Mouse (Mus musculus) MEL (cell line): Measurements from ENCODE around the gene Sh3rf1. TPM values are rescaled to one million over a fixed set of nuclear protein-coding genes. Genes with fewer than 3 reads are reported as not detected.

Experiments
- DNase-seq: peaks from one replicate; pipeline ENCODE4 v3.0.0; 2011; ENCODE audit warnings: low read depth, low spot score
- H3K27ac ChIP-seq: 2 replicates; pipeline ENCODE4 v1.5.1; 2012; ENCODE audit warnings: low read depth, mild to moderate bottlenecking, control low read depth, low read length, moderate library complexity; ENCODE audit not compliant: control insufficient read depth
- H3K27me3 ChIP-seq, 2 experiments: fragments of 150-350 bp in 1 of 2; sonication (generic) in 1 of 2; 2 replicates each; pipeline ENCODE4 v1.6.1; 2012; ENCODE audit warnings: low read length in 2 of 2, mild to moderate bottlenecking in 2 of 2, improper control_type of control experiment in 1 of 2, moderate library complexity in 1 of 2; ENCODE audit not compliant: insufficient read depth in 2 of 2, control insufficient read depth in 1 of 2
- H3K36me3 ChIP-seq, 2 experiments: 2 replicates each; pipeline ENCODE4 v1.6.1; 2012 to 2014; ENCODE audit warnings: low read length in 2 of 2, improper control_type of control experiment in 1 of 2, inconsistent platforms in 1 of 2, mild to moderate bottlenecking in 1 of 2; ENCODE audit not compliant: insufficient read depth in 2 of 2, control insufficient read depth in 1 of 2
- H3K4me1 ChIP-seq, 2 experiments: fragments of 150-350 bp in 1 of 2; sonication (generic) in 1 of 2; 2 replicates each; pipeline ENCODE4 v1.6.1; 2012; ENCODE audit warnings: low read length in 2 of 2, improper control_type of control experiment in 1 of 2, mild to moderate bottlenecking in 1 of 2; ENCODE audit not compliant: insufficient read depth in 2 of 2, control insufficient read depth in 1 of 2
- H3K4me3 ChIP-seq, 2 experiments: fragments of 150-350 bp in 1 of 2; sonication (generic) in 1 of 2; 2 replicates each; pipeline ENCODE4 v1.5.1; 2012; ENCODE audit warnings: low read depth in 2 of 2, low read length in 2 of 2, mild to moderate bottlenecking in 2 of 2, moderate library complexity in 2 of 2, control low read depth in 1 of 2, improper control_type of control experiment in 1 of 2; ENCODE audit not compliant: control insufficient read depth in 1 of 2, insufficient read depth in 1 of 2
- H3K79me2 ChIP-seq: 2 replicates; pipeline ENCODE4 v1.6.1; 2012; ENCODE audit warnings: mild to moderate bottlenecking, low read length, moderate library complexity; ENCODE audit not compliant: control insufficient read depth, poor library complexity, insufficient read depth
- H3K9ac ChIP-seq: 2 replicates; pipeline ENCODE4 v1.6.1; 2012; ENCODE audit warnings: low read depth, mild to moderate bottlenecking, control low read depth, low read length, moderate library complexity; ENCODE audit not compliant: control insufficient read depth, poor library complexity, severe bottlenecking
- H3K9me3 ChIP-seq: fragments of 150-350 bp; sonication (generic); replicated peaks from 2 replicates; pipeline ENCODE4 v1.6.1; 2012; ENCODE audit warnings: mild to moderate bottlenecking, low read length, improper control_type of control experiment, moderate library complexity; ENCODE audit not compliant: insufficient read depth
- EP300 ChIP-seq, 2 experiments: IDR thresholded peaks; 2 replicates each; pipeline ENCODE4 v1.6.1; 2011; ENCODE audit warnings: improper control_type of control experiment in 2 of 2, low read length in 2 of 2, low read depth in 1 of 2, mild to moderate bottlenecking in 1 of 2
- ETS1 ChIP-seq: IDR thresholded peaks from 2 replicates; pipeline ENCODE4 v1.6.1; 2012; ENCODE audit warnings: low read depth, mild to moderate bottlenecking, inconsistent platforms, low read length, improper control_type of control experiment, moderate library complexity
- GATA1 ChIP-seq: IDR thresholded peaks from 2 replicates; pipeline ENCODE4 v1.6.1; 2011; ENCODE audit warnings: low read depth, low read length, improper control_type of control experiment
- HCFC1 ChIP-seq: IDR thresholded peaks from 2 replicates; pipeline ENCODE4 v1.6.1; 2012; ENCODE audit warnings: low read depth, mild to moderate bottlenecking, inconsistent platforms, low read length, improper control_type of control experiment, moderate library complexity
- MAX ChIP-seq: IDR thresholded peaks from 2 replicates; pipeline ENCODE4 v1.6.1; 2011; ENCODE audit warnings: low read length, improper control_type of control experiment
- MAZ ChIP-seq: IDR thresholded peaks from 2 replicates; pipeline ENCODE4 v1.6.1; 2012; ENCODE audit warnings: low read depth, mild to moderate bottlenecking, inconsistent platforms, low read length, improper control_type of control experiment
- MYC ChIP-seq: IDR thresholded peaks from 2 replicates; pipeline ENCODE4 v1.6.1; 2011; ENCODE audit warnings: low read depth, mild to moderate bottlenecking, low read length, improper control_type of control experiment, moderate library complexity
- POLR2AphosphoS2 ChIP-seq: IDR thresholded peaks from 2 replicates; pipeline ENCODE4 v1.6.1; 2011; ENCODE audit warnings: low read length, improper control_type of control experiment
- POLR2AphosphoS5 ChIP-seq: IDR thresholded peaks from 2 replicates; pipeline ENCODE4 v1.6.1; 2012; ENCODE audit warnings: low read depth, borderline replicate concordance, mild to moderate bottlenecking, inconsistent platforms, low read length, moderate library complexity, mixed read lengths
- RAD21 ChIP-seq: IDR thresholded peaks from 2 replicates; pipeline ENCODE4 v1.6.1; 2011; ENCODE audit warnings: mild to moderate bottlenecking, low read depth, low read length, improper control_type of control experiment
- SMC3 ChIP-seq: IDR thresholded peaks from 2 replicates; pipeline ENCODE4 v1.6.1; 2011; ENCODE audit warnings: low read depth, low read length, improper control_type of control experiment
- TAL1 ChIP-seq: IDR thresholded peaks from 2 replicates; pipeline ENCODE4 v1.6.1; 2012; ENCODE audit warnings: mild to moderate bottlenecking, inconsistent platforms, low read length, moderate library complexity, mixed read lengths
- TCF12 ChIP-seq: IDR thresholded peaks from 2 replicates; pipeline ENCODE4 v1.6.1; 2014; ENCODE audit warnings: low read depth, mild to moderate bottlenecking, inconsistent platforms, low read length, improper control_type of control experiment, moderate library complexity
- UBTF ChIP-seq: IDR thresholded peaks from 2 replicates; pipeline ENCODE4 v1.6.1; 2012; ENCODE audit warnings: low read depth, mild to moderate bottlenecking, inconsistent platforms, low read length, improper control_type of control experiment, moderate library complexity, borderline replicate concordance; ENCODE audit not compliant: insufficient read depth
- polyA plus RNA-seq, 2 experiments: library from polyadenylated mRNA; stranded (reverse) in 1 of 2; unstranded in 1 of 2; fragments of >175 nt in 1 of 2; fragments of >200 nt in 1 of 2; gene quantifications; 2 replicates each; pipeline versions ENCODE4 v1.2.1 to v1.2.4; 2012; ENCODE audit warnings: low replicate concordance in 2 of 2, low read depth in 1 of 2; ENCODE audit not compliant: insufficient read length in 2 of 2, insufficient read depth in 1 of 2, missing spikeins in 1 of 2
- total RNA-seq: library from RNA; depleted of rRNA; stranded (reverse); fragments of 300-350 nt; gene quantifications from 2 replicates; pipeline ENCODE4 v1.2.3, GENCODE M21; 2012

The Sh3rf1 gene
- total and polyA plus RNA-seq, 3 experiments: 1.5 to 5.9 TPM; not detected in 1

DNA sequence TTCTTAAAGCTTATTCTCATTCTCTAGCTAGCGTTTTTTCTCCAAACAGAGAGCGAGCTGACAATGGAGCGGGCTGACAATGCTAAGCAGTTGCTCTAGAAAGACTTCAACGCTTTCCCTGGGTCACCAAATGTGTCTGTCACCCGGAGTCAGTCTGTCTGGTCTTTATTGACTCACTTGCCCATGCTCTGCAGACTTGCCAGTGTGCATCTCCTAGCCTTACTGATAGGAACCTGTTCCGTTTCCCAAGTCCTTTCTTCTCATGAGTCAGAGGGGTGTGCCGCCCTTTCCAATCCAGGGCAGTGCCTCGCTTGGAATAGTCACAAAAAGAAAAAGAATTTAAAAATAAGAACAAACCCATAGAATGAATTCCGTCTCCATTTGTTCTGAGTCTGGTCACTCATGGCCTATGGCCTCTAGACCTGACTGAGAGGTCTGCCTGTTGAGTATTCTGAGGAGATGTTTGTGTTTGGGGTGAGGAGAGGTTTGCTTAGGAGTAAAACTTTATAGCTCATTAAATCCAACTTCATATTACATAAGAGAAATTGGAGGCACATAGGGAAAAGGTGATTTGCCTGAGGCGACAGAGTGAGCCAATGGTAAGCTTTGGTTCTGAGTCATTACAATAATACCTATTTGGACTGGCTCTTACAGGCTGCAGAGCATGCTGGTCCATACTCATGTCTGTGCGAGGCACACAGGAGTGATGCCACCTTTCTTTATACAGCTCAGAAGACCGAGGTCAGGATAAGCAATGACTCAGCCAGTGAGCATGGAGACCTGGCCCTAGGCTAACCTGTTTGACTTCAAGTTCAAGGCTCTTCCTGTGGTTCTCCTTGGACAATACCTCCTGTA is 118.1 kb downstream of the Sh3rf1 start:
- Histone ChIP-seq H3K36me3 (peaks cover 0 to 9% of the 10 kb centered on the region in 2 experiments; a peak in 2 of 4 replicates), H3K9ac (no peak overlapping the region), H3K4me1 (peaks cover 4 to 8% of the 10 kb centered on the region in 2 experiments; a peak in 2 of 4 replicates), H3K9me3 (no peaks in the 10 kb centered on the region), H3K27me3 (no peaks in the 10 kb centered on the region), H3K79me2 (no peaks in the 10 kb centered on the region), H3K27ac (no peak overlapping the region), H3K4me3 (no peak overlapping the region)
- no peak for TF ChIP-seq UBTF
- no peak for TF ChIP-seq POLR2AphosphoS2
- DNase-seq: no peak

DNA sequence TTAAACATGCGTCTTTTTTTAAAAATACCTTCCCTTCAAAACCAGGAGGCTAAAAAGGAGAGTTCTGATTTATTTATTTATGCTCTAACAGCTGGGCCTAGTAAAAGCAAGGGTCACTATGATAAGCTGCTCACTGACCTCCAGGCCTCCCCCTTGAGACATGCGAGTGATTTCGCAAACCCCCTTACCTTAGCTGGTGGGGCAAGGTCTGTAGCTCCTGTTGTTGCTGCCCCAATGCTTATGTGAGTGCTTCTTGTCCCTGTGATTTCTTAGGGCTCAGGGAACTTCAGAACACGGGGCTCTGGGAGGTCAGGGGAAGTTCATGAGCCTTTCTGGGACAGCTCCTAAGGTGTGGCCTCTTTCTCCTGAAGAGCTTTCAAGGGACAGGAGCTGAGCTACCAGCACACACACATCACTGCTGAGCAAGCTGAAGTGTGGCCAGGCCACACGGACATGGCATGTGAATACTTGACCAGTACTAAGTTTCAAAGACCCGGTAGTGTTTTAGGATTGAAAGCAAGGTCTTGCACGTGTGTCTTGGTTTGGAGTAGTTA is 118.9 kb downstream of the Sh3rf1 start:
- no peaks in the 10 kb centered on the region for H3K27me3 ChIP-seq
- peaks cover 4 to 8% of the 10 kb centered on the region in 2 experiments; a peak in 2 of 4 replicates for H3K4me1 ChIP-seq
- H3K79me2 ChIP-seq: no peaks in the 10 kb centered on the region
- H3K9ac ChIP-seq: no peak overlapping the region
- DNase-seq: no peak
- no peaks in the 10 kb centered on the region for H3K9me3 ChIP-seq
- no peak overlapping the region for H3K4me3 ChIP-seq
- H3K27ac ChIP-seq: no peak overlapping the region
- H3K36me3 ChIP-seq: peaks cover 0 to 9% of the 10 kb centered on the region in 2 experiments; a peak in 2 of 4 replicates
- TF ChIP-seq UBTF: no peak
- TF ChIP-seq ETS1: no peak
- no peak for TF ChIP-seq TAL1
- TF ChIP-seq MAZ: no peak

DNA sequence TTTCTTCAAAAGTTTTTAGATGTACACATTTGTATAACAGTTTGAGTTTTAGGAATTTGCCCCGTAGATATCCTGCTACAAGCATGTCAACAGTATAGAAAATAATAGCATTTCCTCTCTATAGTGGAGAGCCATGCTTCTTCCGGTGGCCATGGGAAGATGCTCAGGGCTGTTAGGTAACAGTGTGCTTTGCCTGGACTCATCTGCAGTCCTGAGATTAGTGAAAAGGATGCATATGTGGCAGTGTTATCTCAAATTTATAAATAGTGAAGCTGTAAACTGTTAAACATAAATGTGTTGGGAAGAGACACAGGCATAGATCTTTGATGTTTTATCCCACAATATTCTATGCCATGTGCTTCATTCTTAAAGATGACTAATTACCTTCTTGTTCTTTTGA is 120.8 kb downstream of the Sh3rf1 start:
- TF ChIP-seq POLR2AphosphoS5 (no peak), TAL1 (0 out of 2 replicates have a peak, but pooled peaks have one; percentile 26), MYC (0 out of 2 replicates have a peak, but pooled peaks have one; percentile 42), SMC3 (no peak), RAD21 (no peak), EP300 (IDR thresholded peaks at IDR 0.05; ENCODE audit: low read depth in 1 of 2, low read length in 2 of 2) (peak; percentile 68 to 70; a peak in 3 of 4 replicates), TCF12 (peak; percentile 65), MAX (no peak), HCFC1 (no peak), GATA1 (peak; percentile 76)
- Histone ChIP-seq H3K4me3 (no peak overlapping the region), H3K4me1 (peaks cover 4 to 8% of the 10 kb centered on the region in 2 experiments; a peak in 2 of 4 replicates), H3K27me3 (no peaks in the 10 kb centered on the region), H3K9me3 (no peaks in the 10 kb centered on the region), H3K27ac (0 out of 2 replicates have a peak overlapping the region, but pooled peaks have one; percentile 9), H3K79me2 (no peaks in the 10 kb centered on the region), H3K36me3 (peaks cover 0 to 9% of the 10 kb centered on the region in 2 experiments; a peak in 2 of 4 replicates), H3K9ac (no peak overlapping the region)
- peak; percentile 54 for DNase-seq
